Mouse (Mus musculus) CH12.LX (cell line): ENCODE results near the gene Glrx2.
"Not testable (repeated sequence)": the region's sequence is repeated elsewhere in the genome, so short reads cannot be mapped to it uniquely, and the experiment has no call there.

Experiments used
- CHD2 ChIP-seq: IDR thresholded peaks from 2 replicates; pipeline ENCODE4 v1.6.1; 2011; ENCODE audit warnings: low read length, improper control_type of control experiment
- CTCF ChIP-seq, 2 experiments: IDR thresholded peaks in 1 of 2; conservative IDR thresholded peaks in 1 of 2; 2 replicates each; pipeline ENCODE4 v1.5.1; 2011 to 2012; ENCODE audit warnings: low read depth in 2 of 2, low read length in 2 of 2, improper control_type of control experiment in 1 of 2, inconsistent platforms in 1 of 2, mild to moderate bottlenecking in 1 of 2, moderate library complexity in 1 of 2
- E2F4 ChIP-seq: IDR thresholded peaks from 2 replicates; pipeline ENCODE4 v1.6.1; 2011; ENCODE audit warnings: low read depth, low read length, improper control_type of control experiment; ENCODE audit not compliant: insufficient replicate concordance
- EP300 ChIP-seq: IDR thresholded peaks from 2 replicates; pipeline ENCODE4 v1.6.1; 2011; ENCODE audit warnings: low read length, improper control_type of control experiment
- POLR2A ChIP-seq: IDR thresholded peaks from 2 replicates; pipeline ENCODE4 v1.6.1; 2011; ENCODE audit warnings: low read depth, mild to moderate bottlenecking, improper control_type of control experiment, low read length
- TCF12 ChIP-seq: IDR thresholded peaks from 2 replicates; pipeline ENCODE4 v1.6.1; 2014; ENCODE audit warnings: low read depth, mild to moderate bottlenecking, inconsistent platforms, low read length, improper control_type of control experiment
- UBTF ChIP-seq: IDR thresholded peaks from 2 replicates; pipeline ENCODE4 v1.6.1; 2012; ENCODE audit warnings: low read depth, mild to moderate bottlenecking, inconsistent platforms, low read length, improper control_type of control experiment, moderate library complexity

DNA sequence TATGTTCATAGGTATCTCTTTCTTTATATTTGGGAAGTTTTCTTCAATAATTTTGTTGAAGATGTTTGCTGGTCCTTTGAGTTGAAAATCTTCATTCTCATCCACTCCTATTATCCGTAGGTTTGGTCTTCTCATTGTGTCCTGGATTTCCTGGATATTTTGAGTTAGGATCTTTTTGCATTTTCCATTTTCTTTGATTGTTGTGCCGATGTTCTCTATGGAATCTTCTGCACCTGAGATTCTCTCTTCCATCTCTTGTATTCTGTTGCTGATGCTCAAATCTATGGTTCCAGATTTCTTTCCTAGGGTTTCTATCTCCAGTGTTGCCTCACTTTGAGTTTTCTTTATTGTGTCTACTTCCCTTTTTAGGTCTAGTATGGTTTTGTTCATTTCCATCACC is at the start of gene Glrx2:
- TF ChIP-seq POLR2A; CTCF (conservative IDR thresholded peaks at IDR 0.05 in 1 of 2, IDR thresholded peaks at IDR 0.05 in 1 of 2; ENCODE audit: low read depth in 2 of 2, low read length in 2 of 2); E2F4; UBTF; TCF12; EP300; CHD2: not testable (repeated sequence)
